Mouse (Mus musculus) brain, embryonic 18.5 days (tissue): ENCODE measurements around the gene Cd96.
"Not testable (repeated sequence)": the region's sequence is repeated elsewhere in the genome, so short reads cannot be mapped to it uniquely, and the experiment has no call there.

Source experiments
- DNase-seq: peaks from one replicate; pipeline ENCODE4 v3.0.0-alpha.2; 2012; ENCODE audit warnings: low read depth, low spot score

Gene Cd96

DNA sequence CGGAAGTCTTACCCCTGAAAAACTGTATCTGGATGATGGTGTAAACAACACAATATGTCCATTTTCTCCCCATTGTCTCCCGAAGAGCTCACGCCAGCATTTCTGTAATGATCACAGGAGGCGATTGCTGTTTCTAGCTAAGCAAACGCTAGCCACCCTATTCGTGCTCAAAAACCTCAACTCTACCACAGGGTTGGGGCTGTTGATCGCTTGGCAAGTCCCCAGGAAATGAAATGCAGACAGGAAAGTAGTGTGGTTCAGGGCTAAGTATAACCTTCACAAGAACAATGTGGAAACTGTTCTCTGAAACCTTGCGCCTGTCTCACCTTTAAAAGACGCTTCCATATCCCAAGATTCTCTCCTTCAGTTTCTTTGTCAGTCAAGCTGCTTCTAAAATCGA is at the start of gene Cd96:
Gene Cd96 (minus strand): TSS at position 232 of the 400 bp plus-strand sequence.
- no peak for DNase-seq

DNA sequence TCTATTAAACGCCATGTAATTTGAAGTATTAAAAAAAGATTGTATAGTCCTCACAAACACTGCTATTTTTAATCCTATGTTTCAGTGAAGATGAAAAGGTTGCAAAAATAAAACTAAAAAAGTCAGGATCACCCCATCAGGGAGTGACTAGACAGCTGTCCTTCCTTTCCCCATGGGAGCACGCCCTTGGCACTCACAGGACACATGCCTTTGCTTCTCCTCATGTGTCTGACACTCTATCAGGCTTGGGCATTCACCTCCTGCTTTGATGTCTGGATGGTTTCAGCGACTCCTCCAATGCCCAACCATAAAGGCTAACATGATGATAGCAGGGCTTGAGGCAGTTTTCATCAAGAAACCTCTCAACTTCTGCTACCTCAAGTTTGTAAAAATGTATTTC is 46.9 kb upstream of the Cd96 start:
- no peak for DNase-seq

- no peak for DNase-seq
Measured at GRCm38 (mm10) chr16:46165305-46165704, 45.3 kb upstream of the Cd96 start.

DNA sequence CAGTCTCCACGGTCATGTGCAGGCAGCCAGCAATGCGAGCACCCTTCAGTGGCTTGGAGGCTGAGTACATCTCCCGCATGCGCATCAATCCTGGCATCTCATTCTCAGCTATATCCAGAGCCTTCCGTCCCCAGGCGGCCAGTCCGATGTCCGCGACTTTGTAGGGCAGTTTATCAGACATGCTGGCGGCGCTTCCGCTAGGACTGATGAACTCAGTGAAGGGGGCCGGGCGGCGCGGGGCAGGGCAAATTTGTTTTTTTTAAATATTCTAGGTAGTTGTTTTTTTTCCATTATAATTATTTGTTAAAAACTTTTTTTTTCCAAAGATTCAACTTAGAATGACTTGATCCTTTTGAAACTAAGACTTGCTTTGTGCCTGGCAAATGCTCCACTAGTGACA is 34.8 kb upstream of the Cd96 start, which contains the start of gene Gm4737:
Gene Gm4737 (minus strand): TSS at position 246 of the 400 bp plus-strand sequence.
- not testable (repeated sequence) for DNase-seq

DNA sequence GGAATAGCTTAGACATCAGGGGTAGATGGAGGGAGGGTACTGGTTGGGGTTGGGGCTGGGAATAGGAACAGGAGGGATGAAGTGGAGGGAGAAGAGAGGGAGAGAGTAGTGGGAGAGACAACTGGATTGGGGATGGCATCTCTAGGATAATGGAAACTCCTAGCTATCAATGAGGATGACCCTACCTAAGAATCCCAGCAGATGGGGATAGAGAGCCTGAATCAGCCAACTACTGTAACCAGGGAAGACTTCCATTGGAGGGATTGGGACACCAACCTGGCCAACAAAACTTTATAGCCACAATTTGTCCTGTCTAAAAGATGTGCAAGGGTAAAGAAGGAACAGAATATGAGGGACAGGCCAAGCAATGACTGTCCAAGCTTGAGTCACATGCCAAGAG is 31.1 kb upstream of the Cd96 start:
- no peak for DNase-seq

- peak; percentile 24 for DNase-seq
Measured at GRCm38 (mm10) chr16:46148661-46149341, 28.8 kb upstream of the Cd96 start.

GRCm38 (mm10) chr16:46146962-46147361 is 26.9 kb upstream of the Cd96 start:
- no peak for DNase-seq

GRCm38 (mm10) chr16:46122238-46122637 is 2.2 kb upstream of the Cd96 start:
- no peak for DNase-seq

DNA sequence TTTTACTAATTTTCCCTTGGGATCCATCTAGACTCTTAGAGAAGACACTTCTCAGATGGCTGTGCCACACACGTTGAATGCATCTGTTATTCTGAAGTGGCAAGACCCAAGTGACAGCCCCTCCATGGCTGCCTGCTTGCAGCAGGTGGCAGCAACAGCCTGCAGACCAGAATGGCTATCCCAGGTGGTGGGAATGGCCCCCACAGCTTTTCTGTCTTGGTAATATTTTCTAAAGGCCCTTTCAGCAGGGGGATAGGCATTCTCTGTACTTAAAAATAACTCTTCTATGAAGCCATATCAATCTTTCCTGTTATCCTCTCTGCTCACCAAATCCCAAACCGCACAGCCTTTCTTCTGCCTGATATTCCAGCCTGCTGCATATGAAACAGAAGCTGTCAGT is 1.4 kb upstream of the Cd96 start:
- DNase-seq, result peak; percentile 34

DNA sequence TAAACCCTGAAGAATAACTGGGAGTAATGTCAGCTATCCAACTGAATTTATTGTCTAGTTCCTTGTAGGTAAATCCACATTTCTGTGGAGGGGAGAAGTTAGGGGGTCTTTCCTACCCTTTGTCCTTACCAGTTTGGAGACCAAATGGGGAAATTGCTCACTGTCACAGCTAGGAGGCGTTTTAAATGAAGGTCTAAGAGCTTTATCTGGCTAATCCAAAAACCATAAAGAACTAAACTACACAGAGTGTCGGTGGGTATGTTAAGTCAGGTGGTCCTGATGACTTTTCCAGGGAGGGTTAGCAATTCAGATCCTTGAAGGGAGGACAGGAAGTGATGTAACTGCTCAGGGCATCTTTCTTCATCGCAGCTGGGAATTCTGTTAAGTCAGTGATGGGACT is 556 bp upstream of the Cd96 start:
- no peak for DNase-seq

GRCm38 (mm10) chr16:46117645-46118044 is 2.4 kb downstream of the Cd96 start:
- DNase-seq, result no peak

DNA sequence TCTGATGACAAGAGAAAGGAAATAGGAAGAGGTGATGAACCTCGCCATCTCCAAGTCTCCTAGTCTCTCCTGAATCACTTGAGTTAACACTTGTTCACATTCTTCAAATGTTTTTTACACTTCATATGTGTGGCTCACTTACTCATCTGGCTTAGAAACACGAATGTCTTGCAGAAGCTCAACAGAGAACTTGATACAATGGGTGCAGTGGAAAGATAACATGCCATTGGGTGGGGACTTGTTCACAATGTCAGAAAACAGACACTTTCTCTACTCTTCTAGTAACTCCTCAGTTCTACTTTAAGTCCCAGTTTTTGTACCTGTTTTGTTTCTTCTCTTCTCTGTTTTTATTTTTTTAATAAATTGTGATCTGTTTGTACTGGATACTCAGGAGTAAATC is 5.3 kb downstream of the Cd96 start:
- DNase-seq, result no peak

DNA sequence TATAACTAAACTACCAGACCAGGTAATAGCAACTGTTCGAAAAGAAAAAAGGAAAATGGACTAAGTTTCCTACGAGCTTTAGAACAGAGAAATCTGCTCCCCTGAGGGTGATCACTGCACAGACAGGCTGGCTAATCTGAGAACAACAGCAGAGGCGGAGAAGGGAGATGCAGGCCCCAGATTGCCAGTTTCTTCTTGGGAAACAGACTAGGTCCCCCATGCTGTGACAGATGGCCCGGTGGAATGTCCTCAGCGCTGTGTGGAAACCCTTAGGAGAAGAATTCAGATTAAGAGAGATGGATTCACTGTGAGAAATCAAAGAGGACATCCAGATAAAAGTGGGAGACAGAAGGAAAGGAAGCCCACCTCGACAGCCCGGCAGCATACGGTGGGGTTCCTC is 10.5 kb downstream of the Cd96 start:
- no peak for DNase-seq

DNA sequence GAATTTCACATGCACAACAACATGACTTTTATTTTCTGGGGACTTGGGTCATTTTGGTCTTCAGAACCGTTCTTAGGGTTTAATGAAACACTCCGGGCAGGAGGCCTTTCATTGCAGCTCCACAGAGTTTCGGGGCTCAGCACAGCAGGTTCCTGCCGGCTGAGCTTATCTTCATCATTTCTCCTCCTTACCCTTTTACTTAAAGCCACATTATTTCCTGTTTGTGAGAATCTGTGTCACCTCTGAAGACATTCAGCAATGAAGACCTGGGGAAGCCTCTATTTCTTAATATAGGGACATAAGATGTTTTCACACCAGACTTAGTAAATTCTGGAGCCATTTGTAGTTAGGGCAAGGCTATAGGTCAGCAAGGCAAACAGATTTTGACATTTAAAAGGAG is 12.6 kb downstream of the Cd96 start:
- DNase-seq, result no peak

GRCm38 (mm10) chr16:46104491-46104890 is 15.6 kb downstream of the Cd96 start:
- DNase-seq, result no peak

GRCm38 (mm10) chr16:46101748-46102147 is 18.3 kb downstream of the Cd96 start:
- no peak for DNase-seq

- no peak for DNase-seq
Measured at GRCm38 (mm10) chr16:46100286-46100685, 19.8 kb downstream of the Cd96 start.

GRCm38 (mm10) chr16:46097421-46097820 is 22.6 kb downstream of the Cd96 start:
- no peak for DNase-seq

DNA sequence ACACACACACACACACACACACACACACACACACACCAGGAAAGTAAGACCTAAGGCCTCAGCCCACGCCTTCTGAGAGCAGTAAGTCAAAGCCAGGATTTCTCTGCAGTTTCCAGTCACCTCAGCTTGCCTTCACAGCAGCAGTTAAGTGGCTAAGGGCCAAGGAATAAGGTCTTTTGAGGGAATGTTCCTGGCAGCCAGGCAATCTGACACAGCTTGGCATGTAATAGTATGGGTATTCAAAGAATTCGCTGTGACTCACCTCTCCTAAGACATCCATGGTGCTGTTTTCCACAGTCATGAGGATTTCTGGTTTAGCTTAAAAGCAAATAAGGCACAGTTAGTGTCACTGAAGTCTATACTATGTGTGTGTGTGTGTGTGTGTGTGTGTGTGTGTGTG is 25.6 kb downstream of the Cd96 start:
- no peak for DNase-seq

DNA sequence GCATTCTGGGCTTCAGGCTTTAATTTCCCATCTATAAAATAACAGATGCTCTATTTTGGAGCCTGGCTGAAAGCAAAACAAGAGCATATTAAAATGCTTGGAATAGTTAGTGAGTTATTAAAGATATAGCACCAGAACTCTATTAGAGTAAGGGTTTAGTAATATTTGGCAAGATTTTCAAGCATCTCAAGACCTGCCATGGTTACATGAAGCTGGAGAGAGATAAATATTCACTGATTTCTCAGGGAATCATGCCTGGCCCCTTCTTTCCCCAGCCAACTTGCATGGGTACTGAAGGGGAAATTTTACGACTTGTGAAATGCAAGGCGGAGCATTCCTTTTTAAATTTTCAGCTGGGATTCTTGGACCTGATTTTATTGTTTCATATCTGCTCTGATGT is 27.1 kb downstream of the Cd96 start:
- no peak for DNase-seq

- DNase-seq, result no peak
Measured at GRCm38 (mm10) chr16:46086874-46087473, 33.1 kb downstream of the Cd96 start.

- no peak for DNase-seq
Measured at GRCm38 (mm10) chr16:46068000-46068399, 52.1 kb downstream of the Cd96 start.

GRCm38 (mm10) chr16:46063278-46063677 is 56.8 kb downstream of the Cd96 start:
- no peak for DNase-seq

GRCm38 (mm10) chr16:46046906-46047305 is 73.1 kb downstream of the Cd96 start:
- DNase-seq, result no peak
